Mouse (Mus musculus) adrenal gland, adult 18-20 months (tissue): Measurements from ENCODE around the gene a. TPM values are rescaled to one million over a fixed set of nuclear protein-coding genes. Genes with fewer than 3 reads are reported as not detected.

Experiments
- DNase-seq, 2 experiments: peaks; one replicate each; pipeline ENCODE4 v3.0.0; 2021 to 2022; ENCODE audit warnings: low spot score in 2 of 2
- total RNA-seq, 2 experiments: library from RNA; stranded (reverse); gene quantifications; 1 replicate in 1 of 2; 2 replicates in 1 of 2; pipeline ENCODE4 v1.2.3; 2021

The a gene
- total RNA-seq, 2 experiments from 2014 or later = not detected

DNA sequence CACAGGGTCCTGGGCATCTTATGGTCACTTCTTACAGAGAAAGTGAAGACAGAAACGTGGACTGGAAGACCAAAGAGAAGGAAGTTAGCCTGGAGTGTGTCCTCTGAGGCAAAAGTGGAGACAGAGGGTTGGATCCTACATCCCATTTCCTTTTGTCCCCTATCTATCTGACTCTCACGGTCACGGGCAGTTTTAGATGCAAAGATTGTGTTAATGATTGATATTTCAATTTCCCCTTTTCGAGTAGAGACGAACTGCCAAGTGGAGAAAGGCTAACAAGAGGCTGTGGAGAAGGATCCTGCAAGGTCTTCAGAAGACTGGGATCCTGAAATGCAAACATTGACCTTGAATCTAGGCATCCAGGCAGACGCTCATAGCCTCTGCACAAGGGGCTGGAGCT, 297.1 kb downstream of the a start:
- no peak for DNase-seq

DNA sequence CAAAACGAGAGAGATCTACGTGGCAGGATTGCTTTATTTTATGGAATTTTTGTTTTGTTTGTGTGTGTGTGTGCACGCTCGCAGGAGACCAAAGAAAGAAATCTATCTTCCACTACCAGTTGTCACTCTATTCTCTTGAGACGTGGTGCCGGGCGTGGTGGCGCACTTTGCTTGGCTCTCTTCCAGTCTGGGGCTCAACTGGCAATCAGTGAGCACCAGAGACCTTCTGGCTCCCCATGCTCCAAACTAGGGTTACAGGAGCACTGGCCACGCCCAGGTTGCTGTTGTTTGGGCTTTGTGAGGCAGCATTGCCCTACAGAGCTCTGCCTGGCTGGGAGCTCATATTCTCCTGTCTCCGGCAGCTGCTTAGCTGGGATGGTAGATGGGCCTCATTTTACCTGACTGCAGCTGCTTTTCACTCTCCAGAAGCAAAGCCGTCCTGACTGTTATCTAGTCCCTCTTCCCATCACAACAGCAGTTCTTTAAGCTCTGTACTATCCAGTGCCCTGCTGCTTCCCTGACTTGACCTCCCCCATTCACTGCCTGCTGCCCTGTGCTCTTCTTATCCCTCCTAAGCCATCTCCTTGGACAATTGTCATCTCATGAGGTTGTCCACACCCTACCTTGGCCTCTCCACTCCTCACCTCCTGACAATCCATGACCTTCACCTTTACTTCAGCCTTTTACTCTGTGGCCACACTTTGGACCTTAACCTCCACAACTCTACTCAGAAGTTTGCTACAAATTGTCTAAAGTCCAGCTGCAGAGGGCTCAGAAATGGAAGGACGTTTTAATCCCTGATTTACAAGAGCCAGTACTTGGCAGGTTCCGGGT, 299.9 kb downstream of the a start:
- no peak for DNase-seq

DNA sequence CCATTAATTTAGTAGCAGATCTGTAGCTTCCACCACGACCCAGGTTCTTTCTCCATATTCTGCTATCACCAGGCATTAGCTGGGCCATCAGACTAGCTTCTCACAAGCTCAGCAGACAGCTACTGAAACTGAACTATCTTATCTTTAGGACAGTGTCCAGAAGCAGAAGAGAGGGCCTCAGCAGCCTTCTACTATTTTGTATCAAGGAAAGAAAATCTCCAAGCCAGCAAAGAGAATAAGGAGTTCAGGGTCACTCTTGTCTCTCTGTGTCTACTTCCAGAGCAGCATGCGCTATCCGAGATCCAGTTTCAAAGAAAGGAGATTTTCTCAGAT, 300.5 kb downstream of the a start:
- no peak for DNase-seq

DNA sequence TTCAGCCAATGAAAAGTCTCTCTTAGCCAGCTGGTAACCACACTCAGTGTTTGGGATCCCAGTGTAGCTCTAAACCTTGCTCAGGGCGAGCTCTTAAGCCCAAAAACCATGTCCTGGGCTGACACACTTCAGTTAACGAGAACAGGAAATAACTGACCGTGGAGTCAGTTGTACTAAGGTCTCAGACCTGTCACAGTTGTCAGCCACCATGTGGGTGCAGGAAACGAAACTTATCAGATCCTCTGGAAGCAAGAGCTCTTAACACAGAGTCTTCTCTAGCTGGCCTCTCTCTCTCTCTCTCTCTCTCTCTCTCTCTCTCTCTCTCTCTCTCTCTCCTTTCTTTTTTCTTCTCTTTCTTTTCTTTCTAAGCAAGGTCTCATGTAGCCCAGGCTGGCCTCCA, 302.2 kb downstream of the a start:
- DNase-seq = no peak

DNA sequence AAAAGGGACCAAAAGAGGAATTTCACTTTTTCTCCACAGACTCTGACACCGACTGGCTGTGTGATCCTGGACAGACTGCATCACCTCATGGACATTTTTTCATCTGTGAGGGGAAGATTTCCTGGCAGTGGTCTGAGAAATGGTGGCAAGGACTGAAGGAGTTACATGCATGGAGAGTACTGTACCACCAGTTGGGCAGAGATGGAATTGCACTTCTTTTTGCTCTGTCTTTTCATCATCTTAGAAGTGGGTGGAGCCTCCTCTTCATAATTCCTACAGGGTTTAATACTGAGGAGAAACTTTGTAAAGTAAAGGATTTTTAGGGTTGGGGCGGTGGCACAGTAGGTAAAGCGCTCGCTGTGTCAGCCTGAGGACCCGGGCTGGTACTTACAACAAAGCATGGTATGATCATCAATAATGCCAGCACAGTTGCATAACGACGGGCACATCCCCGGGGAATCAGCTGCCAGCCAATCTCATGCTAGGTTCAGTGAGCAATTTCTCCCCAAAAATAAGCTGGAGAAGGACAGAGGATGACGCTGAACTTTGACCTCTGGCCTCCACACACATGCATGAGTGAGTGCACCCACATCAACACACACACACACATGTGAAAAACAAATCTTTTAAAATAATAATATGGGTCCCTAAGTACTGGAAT, 307.6 kb downstream of the a start:
- DNase-seq = no peak

DNA sequence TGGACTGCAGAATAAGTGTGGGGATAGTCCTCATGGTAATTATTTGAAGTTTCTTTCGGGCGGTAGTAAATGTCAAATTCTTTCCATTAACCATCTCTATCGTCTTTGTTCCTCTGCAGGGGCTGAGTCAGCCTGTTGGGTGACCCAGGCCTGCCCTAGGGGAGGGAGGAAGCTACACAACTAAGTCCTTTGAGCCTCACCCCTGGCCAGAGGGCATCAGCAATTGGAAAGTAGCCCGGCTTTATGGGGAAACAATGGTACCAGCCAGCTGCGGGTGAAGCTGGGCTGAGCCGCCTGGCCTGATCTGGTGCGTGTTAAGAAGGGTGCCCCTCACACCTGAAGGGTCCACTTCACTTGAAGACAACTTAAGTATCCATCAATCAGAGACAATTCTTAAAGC, 308.2 kb downstream of the a start:
- no peak for DNase-seq

DNA sequence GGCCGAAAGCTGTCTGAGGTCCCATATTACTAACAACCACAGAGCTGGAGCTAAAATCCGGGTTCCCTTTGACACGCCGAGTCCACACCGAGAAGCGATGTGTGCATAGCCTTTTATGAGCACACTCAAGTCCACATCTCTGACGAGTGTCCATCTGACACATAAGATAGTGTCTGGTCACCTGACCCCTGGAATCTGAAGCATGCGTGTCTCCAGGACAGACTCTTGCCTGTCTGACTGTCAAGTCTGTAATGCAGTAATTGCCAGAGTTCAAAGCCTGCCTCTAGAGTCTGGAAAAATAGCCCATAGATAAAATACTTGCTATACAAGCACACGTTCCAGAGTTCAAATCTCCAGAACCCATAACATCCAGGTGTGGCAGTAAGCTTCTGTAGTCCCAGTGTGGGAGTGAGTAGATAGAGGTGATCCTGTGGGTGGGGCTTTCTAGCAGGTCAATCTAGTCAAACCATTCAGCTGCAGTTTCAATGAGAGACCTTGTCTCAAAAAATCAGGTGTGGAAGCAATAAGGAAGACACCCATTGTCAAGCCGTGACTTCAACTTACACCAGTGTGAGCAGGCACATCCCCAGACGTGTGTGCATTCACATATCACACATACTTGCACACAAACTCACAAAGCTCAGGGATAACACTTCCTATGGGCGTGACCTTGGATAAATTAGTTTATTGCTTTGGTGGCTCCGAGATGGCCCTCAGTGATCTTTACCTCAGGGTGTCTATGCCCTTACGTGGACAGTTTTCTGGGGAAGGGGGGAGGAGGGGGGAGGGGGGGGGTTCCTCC, 309.0 kb downstream of the a start:
- no peak for DNase-seq

Other genes with a start within 250 kb of the a start
- gene 1700003F12Rik, start 244.3 kb upstream of the a start, total RNA-seq = under 1 TPM in 1 of 2 experiments, not detected in 1; 0.46 TPM
- gene Actl10, start 239.6 kb upstream of the a start, total RNA-seq = under 1 TPM in 1 of 2 experiments, not detected in 1; 0.19 TPM
- 1 to 10 TPM in 1 of 2 experiments, under 1 TPM in 1; 0.86 to 1.6 TPM for gene Necab3, start 232.5 kb upstream of the a start, total RNA-seq
- 1 to 10 TPM; 7.5 to 8.9 TPM for gene E2f1, start 221.5 kb upstream of the a start, total RNA-seq
- 10 to 100 TPM; 30.1 to 33.9 TPM for gene Pxmp4, start 187.7 kb upstream of the a start, total RNA-seq
- 1 to 10 TPM; 3.8 TPM for gene Zfp341, start 178.1 kb upstream of the a start, total RNA-seq
- not detected for gene 4930519P11Rik, start 178.0 kb upstream of the a start, total RNA-seq
- 100 to 1,000 TPM; 206 to 285 TPM for gene Chmp4b, start 139.7 kb upstream of the a start, total RNA-seq
- not detected for gene Gm14214, start 21.4 kb upstream of the a start, total RNA-seq
- 100 to 1,000 TPM; 190 to 194 TPM for gene Raly, start 306 bp upstream of the a start, total RNA-seq
- gene Eif2s2, start 101.5 kb downstream of the a start, total RNA-seq = 100 to 1,000 TPM; 117 to 152 TPM
- 1 to 10 TPM; 2.1 to 6.0 TPM for gene Gm14226, start 226.9 kb downstream of the a start, total RNA-seq